Mouse (Mus musculus) cortical plate, adult 2 months (tissue): ENCODE data around the gene Tspan33.
A peak's percentile ranks its signal among the peaks of the same experiment; 100 is the strongest.

Experiments used
- CTCF ChIP-seq: fragments of 200-500 bp; IDR thresholded peaks from 2 replicates; pipeline ENCODE4 v1.5.1; 2011; ENCODE audit warnings: mild to moderate bottlenecking, control low read depth, low read length; ENCODE audit not compliant: insufficient read depth; ENCODE audit errors: extremely low read depth
- POLR2A ChIP-seq: fragments of 200-500 bp; IDR thresholded peaks from 2 replicates; pipeline ENCODE4 v1.6.1; 2011; ENCODE audit warnings: mild to moderate bottlenecking, low read length, control low read depth; ENCODE audit not compliant: insufficient read depth; ENCODE audit errors: extremely low read depth

- TF ChIP-seq CTCF (peak; percentile 59), POLR2A (no peak)
Measured at GRCm38 (mm10) chr6:29712011-29712584, 18.1 kb downstream of the Tspan33 start.
